Mouse (Mus musculus) heart, postnatal 0 days (tissue): ENCODE results near the gene Asb15.

ENCODE experiments used
- CTCF ChIP-seq: IDR thresholded peaks from 2 replicates; pipeline ENCODE4 v1.5.1; 2016; ENCODE audit warnings: antibody characterized with exemption, control low read depth, low read depth
- EP300 ChIP-seq: IDR thresholded peaks from 2 replicates; pipeline ENCODE4 v1.6.1; 2016; ENCODE audit warnings: antibody characterized with exemption, low read depth

GRCm38 (mm10) chr6:24612074-24612755 lies 84.3 kb downstream of the Asb15 start:
- TF ChIP-seq CTCF (no peak), EP300 (peak; percentile 66; the same call in 1 of the 2 replicates)
